Mouse (Mus musculus) liver, adult 2 months (tissue): ENCODE measurements around the gene Mre11a. TPM values are rescaled to one million over a fixed set of nuclear protein-coding genes. Genes with fewer than 3 reads are reported as not detected.

Experiments used
- DNase-seq: peaks from one replicate; pipeline ENCODE4 v3.0.0-alpha.2; 2011; ENCODE audit warnings: low read depth, low spot score; ENCODE audit errors: extremely low read depth
- H3K27ac ChIP-seq: fragments of 200-500 bp; replicated peaks from 2 replicates; pipeline ENCODE4 v1.5.1; 2012; ENCODE audit warnings: low read depth, mild to moderate bottlenecking, control low read depth, inconsistent platforms, low read length; ENCODE audit not compliant: insufficient read depth
- H3K27me3 ChIP-seq: fragments of 200-500 bp; 2 replicates; pipeline ENCODE4 v1.6.1; 2012; ENCODE audit warnings: mild to moderate bottlenecking, moderate library complexity, low read length, inconsistent platforms; ENCODE audit not compliant: control insufficient read depth, insufficient read depth
- H3K36me3 ChIP-seq: fragments of 200-500 bp; 2 replicates; pipeline ENCODE4 v1.6.1; 2012; ENCODE audit warnings: low read length, inconsistent platforms; ENCODE audit not compliant: control insufficient read depth, insufficient read depth
- H3K4me1 ChIP-seq: fragments of 200-500 bp; 2 replicates; pipeline ENCODE4 v1.6.1; 2011; ENCODE audit warnings: low read length; ENCODE audit not compliant: control insufficient read depth, insufficient read depth
- H3K4me3 ChIP-seq: fragments of 200-500 bp; 2 replicates; pipeline ENCODE4 v1.5.1; 2011; ENCODE audit warnings: low read depth, mild to moderate bottlenecking, control low read depth, low read length, moderate library complexity; ENCODE audit not compliant: insufficient read depth
- H3K79me2 ChIP-seq: fragments of 200-500 bp; 2 replicates; pipeline ENCODE4 v1.6.1; 2012; ENCODE audit warnings: inconsistent platforms, mild to moderate bottlenecking, low read length, moderate library complexity; ENCODE audit not compliant: control insufficient read depth, insufficient read depth
- H3K9ac ChIP-seq: fragments of 200-500 bp; 2 replicates; pipeline ENCODE4 v1.6.1; 2012; ENCODE audit warnings: low read depth, mild to moderate bottlenecking, control low read depth, inconsistent platforms, low read length
- CTCF ChIP-seq: fragments of 200-500 bp; IDR thresholded peaks from 2 replicates; pipeline ENCODE4 v1.5.1; 2011; ENCODE audit warnings: low read depth, low read length, control low read depth
- POLR2A ChIP-seq: fragments of 200-500 bp; IDR thresholded peaks from 2 replicates; pipeline ENCODE4 v1.6.1; 2011; ENCODE audit warnings: low read length, control low read depth; ENCODE audit not compliant: insufficient read depth; ENCODE audit errors: extremely low read depth
- WGBS: fragments of 180-500 bp; shearing (Covaris S2); methylation state at CpG from one replicate; pipeline ENCODE4 v1.1.7; 2018; 5-methylcytosine and 5-hydroxymethylcytosine counted together
- polyA plus RNA-seq: library from polyadenylated mRNA; depleted of rRNA; stranded (reverse); fragments of >200 nt; gene quantifications from 2 replicates; pipeline ENCODE4 v1.2.3, GENCODE M21; 2012
- total RNA-seq: library from RNA; depleted of rRNA; stranded (reverse); fragments of >200 nt; gene quantifications from 2 replicates; pipeline ENCODE4 v1.2.3, GENCODE M21; 2014

Gene Mre11a
- total and polyA plus RNA-seq, 2 experiments: 1.6 to 4.0 TPM

DNA sequence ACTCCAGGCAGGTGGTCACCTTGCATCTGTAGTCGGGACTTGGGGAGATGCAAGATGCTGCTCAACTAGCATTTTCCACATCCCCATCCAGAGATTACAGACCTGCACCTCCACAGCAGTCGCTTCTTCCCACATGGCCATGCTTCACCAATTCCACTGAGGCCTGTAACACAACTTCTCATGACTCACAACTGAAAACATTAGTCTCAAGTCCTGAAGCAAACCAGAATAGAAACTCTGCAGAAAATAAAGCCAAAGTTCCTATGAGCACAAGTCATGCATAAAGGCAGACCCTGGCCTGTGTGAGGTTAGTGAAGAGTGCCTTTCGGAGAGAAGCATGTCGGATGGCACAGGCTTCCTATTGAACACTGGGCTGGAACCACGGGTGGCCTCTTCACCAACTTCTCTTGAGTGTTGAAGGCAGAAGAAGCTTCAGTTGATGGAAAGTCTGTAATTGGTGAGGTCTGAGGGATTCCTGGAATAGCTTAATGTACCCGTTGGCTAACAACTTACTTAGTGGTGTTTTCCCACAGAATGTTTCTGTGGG lies 58.9 kb downstream of the Mre11a start:
- WGBS: 92% methylated on average over 6 of the region's 6 CpGs
- Histone ChIP-seq H3K79me2 (no peaks in the 10 kb centered on the region), H3K4me3 (no peak overlapping the region), H3K36me3 (no peaks in the 10 kb centered on the region), H3K27me3 (no peaks in the 10 kb centered on the region), H3K27ac (no peak overlapping the region), H3K4me1 (no peaks in the 10 kb centered on the region), H3K9ac (no peak overlapping the region)
- DNase-seq: no peak
- TF ChIP-seq POLR2A (no peak), CTCF (no peak)

DNA sequence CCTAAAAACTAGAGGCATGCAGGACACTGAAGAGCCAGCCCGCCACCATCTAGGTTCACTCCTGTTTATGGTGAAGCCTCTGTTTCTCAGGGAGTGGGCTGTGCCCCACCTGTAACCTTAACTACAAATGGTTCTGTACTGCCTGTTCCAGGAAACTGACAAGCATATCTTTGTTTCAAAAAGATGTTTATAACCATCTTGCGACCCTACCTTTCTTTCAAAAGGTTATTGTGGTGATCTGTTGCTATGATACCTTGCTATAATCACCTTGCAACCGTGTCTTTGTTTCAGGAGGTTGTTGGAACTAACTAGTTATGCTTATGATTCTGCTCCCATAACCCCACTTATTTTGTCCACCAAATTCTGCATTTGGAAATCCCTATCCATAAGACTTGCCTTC lies 59.4 kb downstream of the Mre11a start:
- 98% methylated on average over 3 of the region's 3 CpGs for WGBS
- no peaks in the 10 kb centered on the region for H3K36me3 ChIP-seq
- no peaks in the 10 kb centered on the region for H3K27me3 ChIP-seq
- TF ChIP-seq POLR2A: no peak
- no peak for TF ChIP-seq CTCF
- no peaks in the 10 kb centered on the region for H3K79me2 ChIP-seq
- H3K4me3 ChIP-seq: no peak overlapping the region
- H3K9ac ChIP-seq: no peak overlapping the region
- DNase-seq: no peak
- no peaks in the 10 kb centered on the region for H3K4me1 ChIP-seq
- H3K27ac ChIP-seq: no peak overlapping the region

- no peak overlapping the region for H3K4me3 ChIP-seq
- DNase-seq: no peak
These were observed 62.0 kb downstream of the Mre11a start for GRCm38 (mm10) chr9:14846428-14846827.

GRCm38 (mm10) chr9:14848267-14848935 lies 63.9 kb downstream of the Mre11a start:
- no peak overlapping the region for H3K4me3 ChIP-seq
- DNase-seq: no peak
- H3K36me3 ChIP-seq: no peaks in the 10 kb centered on the region
- H3K79me2 ChIP-seq: no peaks in the 10 kb centered on the region
- H3K27me3 ChIP-seq: no peaks in the 10 kb centered on the region
- no peak overlapping the region for H3K27ac ChIP-seq
- H3K9ac ChIP-seq: no peak overlapping the region
- 82% methylated on average over 1 of the region's 1 CpGs for WGBS
- no peaks in the 10 kb centered on the region for H3K4me1 ChIP-seq
- TF ChIP-seq CTCF: no peak
- no peak for TF ChIP-seq POLR2A

More at GRCm38 (mm10) chr9:14846428-14846827, 62.0 kb downstream of the Mre11a start:
- Histone ChIP-seq H3K79me2 (no peaks in the 10 kb centered on the region), H3K27me3 (no peaks in the 10 kb centered on the region), H3K27ac (no peak overlapping the region), H3K9ac (no peak overlapping the region), H3K36me3 (no peaks in the 10 kb centered on the region), H3K4me1 (no peaks in the 10 kb centered on the region)
- 45% methylated on average over 5 of the region's 5 CpGs for WGBS
- TF ChIP-seq CTCF (peak; percentile 64), POLR2A (no peak)

GRCm38 (mm10) chr9:14854585-14854984 lies 70.1 kb downstream of the Mre11a start:
- TF ChIP-seq POLR2A (no peak), CTCF (no peak)
- 83% methylated on average over 4 of the region's 4 CpGs for WGBS
- Histone ChIP-seq H3K27me3 (no peaks in the 10 kb centered on the region), H3K4me3 (no peak overlapping the region), H3K79me2 (no peaks in the 10 kb centered on the region), H3K36me3 (no peaks in the 10 kb centered on the region), H3K27ac (no peak overlapping the region), H3K9ac (no peak overlapping the region), H3K4me1 (no peaks in the 10 kb centered on the region)
- no peak for DNase-seq
